ENCODE assay signal across 14 mouse cellular contexts in the genomic region with DNA sequence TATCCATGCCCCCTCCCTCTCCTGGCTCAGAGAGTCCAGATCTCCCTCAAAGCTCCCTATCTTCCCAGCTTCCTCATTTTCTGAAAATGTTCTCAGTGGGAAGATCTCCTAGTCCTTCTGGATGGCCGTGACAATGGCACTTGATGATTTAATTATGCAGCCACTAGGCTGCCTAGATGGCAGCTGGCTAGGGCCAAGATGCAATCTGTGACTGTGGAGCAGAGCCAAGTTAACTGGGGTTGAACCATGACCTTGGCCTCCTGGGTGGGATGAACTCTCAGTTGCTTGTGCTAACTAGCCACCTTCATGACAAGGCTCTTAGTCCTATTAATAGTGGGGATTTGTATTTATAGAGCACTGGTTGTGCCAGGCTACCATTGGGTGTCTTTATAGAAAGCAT.
A peak's percentile ranks its signal among the peaks of the same experiment; 100 is the strongest.
DNase-seq lines count a peak whose midpoint lies in the region; ATAC-seq and TF ChIP-seq lines count a peak whose summit lies in the region.
"Had no signal": no experiment of that assay in that cellular context is flagged by ENCODE, and none has a peak within 500 bp of the region (broad histone marks: within the 10 kb centered on the region; RNA-seq: fewer than 3 reads in every experiment).

No protein-coding gene starts in this region.

- no peaks in the 10 kb centered on the region for H3K27me3 ChIP-seq in cerebellum, adult 2 months (ENCODE audit: control insufficient read depth, insufficient read depth, low read length)
- H3K27me3 ChIP-seq in hindbrain, postnatal 0 days (ENCODE audit: insufficient read depth, low read length) = no peaks in the 10 kb centered on the region
- no peaks in the 10 kb centered on the region for H3K27me3 ChIP-seq in hindbrain, embryonic 10.5 days (ENCODE audit: insufficient read depth, poor library complexity, severe bottlenecking)
- H3K27me3 ChIP-seq: forebrain, embryonic 15.5 days; midbrain, embryonic 12.5 days had no signal

- no peak overlapping the region for H3K4me2 ChIP-seq in hindbrain, postnatal 0 days (ENCODE audit: low read depth, low read length)
- H3K4me2 ChIP-seq: forebrain, embryonic 15.5 days; heart, embryonic 11.5 days; midbrain, embryonic 12.5 days had no signal

- H3K4me1 ChIP-seq in cerebellum, adult 2 months (ENCODE audit: control insufficient read depth, insufficient read depth, low read length) = no peaks in the 10 kb centered on the region
- no peaks in the 10 kb centered on the region for H3K4me1 ChIP-seq in hindbrain, postnatal 0 days (ENCODE audit: insufficient read depth, low read length)
- H3K4me1 ChIP-seq in hindbrain, embryonic 10.5 days (replicated peaks) = no peaks in the 10 kb centered on the region
- H3K4me1 ChIP-seq: midbrain, embryonic 12.5 days had no signal

- WGBS in cerebellum, adult 2 months = 8% methylated on average over 1 of the region's 1 CpGs
- WGBS in hindbrain, postnatal 0 days = 24% methylated on average over 1 of the region's 1 CpGs
- 64% methylated on average over 1 of the region's 1 CpGs for WGBS in hindbrain, embryonic 10.5 days

- no peaks in the 10 kb centered on the region for H3K9me3 ChIP-seq in hindbrain, postnatal 0 days (ENCODE audit: low read length)
- H3K9me3 ChIP-seq in hindbrain, embryonic 10.5 days = no peaks in the 10 kb centered on the region
- H3K9me3 ChIP-seq: forebrain, embryonic 15.5 days; midbrain, embryonic 12.5 days had no signal

- TF ChIP-seq POLR2A in cerebellum, adult 2 months (IDR thresholded peaks at IDR 0.05; ENCODE audit: borderline replicate concordance, insufficient read depth, low read length) = no peak

- 0 out of 2 replicates have a peak, but pooled peaks have one; percentile 45 for ATAC-seq in hindbrain, postnatal 0 days
- ATAC-seq: forebrain, embryonic 15.5 days; hindbrain, embryonic 16.5 days had no signal

- TF ChIP-seq CTCF in cerebellum, adult 2 months (IDR thresholded peaks at IDR 0.05; ENCODE audit: borderline replicate concordance, insufficient read depth, low read depth, low read length) = no peak
- TF ChIP-seq CTCF in hindbrain, postnatal 0 days (IDR thresholded peaks at IDR 0.05; ENCODE audit: low read depth) = 0 out of 2 replicates have a peak, but pooled peaks have one; percentile 1

- peak; percentile 12 to 29 for DNase-seq in cerebellum, adult 2 months
- DNase-seq in cerebellum, adult 11 months = no peak
- peak; percentile 62 for DNase-seq in hindbrain, postnatal 0 days (ENCODE audit: low spot score)
- no peak for DNase-seq in hindbrain, embryonic 10.5 days (ENCODE audit: low spot score)
- DNase-seq in retina, postnatal 1 day = peak; percentile 15
- no peak for DNase-seq in retina, embryonic 14.5 days (ENCODE audit: low spot score)
- no peak for DNase-seq in right cerebral cortex, postnatal 25 days
- DNase-seq: gastrocnemius, postnatal 10 days; thymus, postnatal 36 days had no signal

- no peak overlapping the region for H3K4me3 ChIP-seq in cerebellum, adult 2 months (replicated peaks; ENCODE audit: insufficient read depth, low read depth, low read length)
- H3K4me3 ChIP-seq in hindbrain, postnatal 0 days (ENCODE audit: low read length) = no peak overlapping the region
- no peak overlapping the region for H3K4me3 ChIP-seq in hindbrain, embryonic 10.5 days
- H3K4me3 ChIP-seq: forebrain, embryonic 15.5 days; midbrain, embryonic 12.5 days had no signal

- H3K27ac ChIP-seq in cerebellum, adult 2 months (ENCODE audit: insufficient read depth, low read length) = no peak overlapping the region
- no peak overlapping the region for H3K27ac ChIP-seq in hindbrain, postnatal 0 days
- H3K27ac ChIP-seq in hindbrain, embryonic 10.5 days = no peak overlapping the region
- H3K27ac ChIP-seq: forebrain, embryonic 15.5 days; macrophage; midbrain, embryonic 12.5 days had no signal

- H3K9ac ChIP-seq in hindbrain, postnatal 0 days (replicated peaks; ENCODE audit: low read length) = no peak overlapping the region
- H3K9ac ChIP-seq: forebrain, embryonic 15.5 days; midbrain, embryonic 12.5 days had no signal

- no peaks in the 10 kb centered on the region for H3K36me3 ChIP-seq in hindbrain, postnatal 0 days (ENCODE audit: insufficient read depth, low read length)
- H3K36me3 ChIP-seq in hindbrain, embryonic 10.5 days = no peaks in the 10 kb centered on the region
- H3K36me3 ChIP-seq: forebrain, embryonic 15.5 days; midbrain, embryonic 12.5 days had no signal

Comparison
In these comparisons a context has a peak if more than half of its experiments do, and no peak if none do; other contexts are left out.
1. DNase-seq: peak in cerebellum, adult 2 months (2 of 2), hindbrain, postnatal 0 days (single experiment) and retina, postnatal 1 day (single experiment); none in cerebellum, adult 11 months (single experiment), hindbrain, embryonic 10.5 days (single experiment), retina, embryonic 14.5 days (single experiment) and right cerebral cortex, postnatal 25 days (single experiment).